Mouse (Mus musculus): ENCODE results near the gene C130073F10Rik. TPM values are rescaled to one million over a fixed set of nuclear protein-coding genes. Genes with fewer than 3 reads are reported as not detected.
"Not testable (repeated sequence)": the region's sequence is repeated elsewhere in the genome, so short reads cannot be mapped to it uniquely, and the experiment has no call there.

The C130073F10Rik gene
- polyA plus RNA-seq, 1 experiment from 2014 or later, result not detected

- no peak overlapping the region for H3K9ac ChIP-seq (ENCODE audit: low read depth, low read length)
- no peaks in the 10 kb centered on the region for H3K4me1 ChIP-seq (replicated peaks; ENCODE audit: control insufficient read depth, insufficient read depth, low read length)
- H3K9me3 ChIP-seq (ENCODE audit: control insufficient read depth, low read length), result peaks cover 3% of the 10 kb centered on the region; the same call in 1 of the 2 replicates
- no peak overlapping the region for H3K4me2 ChIP-seq
- WGBS, result 64% methylated on average over 2 of the region's 2 CpGs
- H3K27me3 ChIP-seq (replicated peaks; ENCODE audit: control insufficient read depth, insufficient read depth, low read length), result no peaks in the 10 kb centered on the region
- H3K4me3 ChIP-seq (ENCODE audit: low read depth, low read length), result no peak overlapping the region
- H3K36me3 ChIP-seq (ENCODE audit: control insufficient read depth, insufficient read depth, low read length), result no peaks in the 10 kb centered on the region
- ATAC-seq (replicated peaks; ENCODE audit: low FRiP score), result no peak
- no peak overlapping the region for H3K27ac ChIP-seq (ENCODE audit: low read depth, low read length)
- DNase-seq (ENCODE audit: low spot score), result no peak
Measured at GRCm38 (mm10) chr4:101850908-101851307, 42.7 kb downstream of the C130073F10Rik start.

GRCm38 (mm10) chr4:101843923-101844322 is 49.7 kb downstream of the C130073F10Rik start, which contains the start of gene B020004J07Rik:
TSS of gene B020004J07Rik (minus strand) at chr4:101844023.
- not testable (repeated sequence) for DNase-seq (ENCODE audit: low spot score); H3K36me3 ChIP-seq (ENCODE audit: control insufficient read depth, insufficient read depth, low read length); H3K27ac ChIP-seq (ENCODE audit: low read depth, low read length); H3K9me3 ChIP-seq (ENCODE audit: control insufficient read depth, low read length); H3K4me2 ChIP-seq; H3K9ac ChIP-seq (ENCODE audit: low read depth, low read length); ATAC-seq (replicated peaks; ENCODE audit: low FRiP score); H3K4me3 ChIP-seq (ENCODE audit: low read depth, low read length); H3K4me1 ChIP-seq (replicated peaks; ENCODE audit: control insufficient read depth, insufficient read depth, low read length); H3K27me3 ChIP-seq (replicated peaks; ENCODE audit: control insufficient read depth, insufficient read depth, low read length)
- WGBS, result 88% methylated on average over 3 of the region's 4 CpGs

Other genes with a start within 250 kb of the C130073F10Rik start
- 70.8 and 79.0 TPM in 2 replicates for gene Leprot, start 246.1 kb downstream of the C130073F10Rik start, polyA plus RNA-seq (2014; fragmentation: Nextera tagmentation; extraction: Ambion mirVana)
- 0.43 and 0.91 TPM in 2 replicates for gene Lepr, start 176.4 kb downstream of the C130073F10Rik start, polyA plus RNA-seq (2014; fragmentation: Nextera tagmentation; extraction: Ambion mirVana)
- gene B020004J07Rik, start 49.8 kb downstream of the C130073F10Rik start, polyA plus RNA-seq (2014; fragmentation: Nextera tagmentation; extraction: Ambion mirVana), result not detected in 2 replicates
- gene Gm12800, start 15.3 kb upstream of the C130073F10Rik start, polyA plus RNA-seq (2014; fragmentation: Nextera tagmentation; extraction: Ambion mirVana), result not detected in 2 replicates
- gene Gm12794, start 46.6 kb upstream of the C130073F10Rik start, polyA plus RNA-seq (2014; fragmentation: Nextera tagmentation; extraction: Ambion mirVana), result not detected in 2 replicates
- not detected in 2 replicates for gene Gm12790, start 87.3 kb upstream of the C130073F10Rik start, polyA plus RNA-seq (2014; fragmentation: Nextera tagmentation; extraction: Ambion mirVana)
- not detected in 2 replicates for gene Gm12789, start 92.8 kb upstream of the C130073F10Rik start, polyA plus RNA-seq (2014; fragmentation: Nextera tagmentation; extraction: Ambion mirVana)
- 9.2 and 11.5 TPM in 2 replicates for gene Pde4b, start 193.8 kb upstream of the C130073F10Rik start, polyA plus RNA-seq (2014; fragmentation: Nextera tagmentation; extraction: Ambion mirVana)

Measured in liver, embryonic 11.5 days (tissue).